Mouse (Mus musculus): Measurements from ENCODE around the gene Zfp874a. TPM values are rescaled to one million over a fixed set of nuclear protein-coding genes. Genes with fewer than 3 reads are reported as not detected.
A peak's percentile ranks its signal among the peaks of the same experiment; 100 is the strongest.
"Not testable (repeated sequence)": the region's sequence is repeated elsewhere in the genome, so short reads cannot be mapped to it uniquely, and the experiment has no call there.

Zfp874a gene
- polyA plus RNA-seq, 2 experiments, result 2.7 to 5.3 TPM

DNA sequence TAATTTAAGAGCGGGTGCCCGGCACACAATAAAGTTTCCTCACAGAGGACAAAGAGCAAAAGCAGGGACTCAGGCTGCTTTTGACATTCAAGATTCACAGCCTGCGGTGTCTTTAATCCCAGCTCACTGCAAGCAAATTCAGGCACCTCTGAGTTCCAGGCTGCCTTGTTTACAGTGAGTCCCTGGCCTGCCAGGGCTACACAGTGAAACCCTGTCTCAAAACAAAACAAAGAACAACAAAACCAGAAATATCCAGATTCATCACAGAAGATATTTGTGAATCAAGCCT, 541 bp upstream of the Zfp874a start:
- peak overlapping the region; percentile 71 to 88; a peak in 3 of 4 replicates for H3K4me3 ChIP-seq (ENCODE audit: insufficient read depth in 1 of 2, low read depth in 2 of 2, low read length in 2 of 2)

DNA sequence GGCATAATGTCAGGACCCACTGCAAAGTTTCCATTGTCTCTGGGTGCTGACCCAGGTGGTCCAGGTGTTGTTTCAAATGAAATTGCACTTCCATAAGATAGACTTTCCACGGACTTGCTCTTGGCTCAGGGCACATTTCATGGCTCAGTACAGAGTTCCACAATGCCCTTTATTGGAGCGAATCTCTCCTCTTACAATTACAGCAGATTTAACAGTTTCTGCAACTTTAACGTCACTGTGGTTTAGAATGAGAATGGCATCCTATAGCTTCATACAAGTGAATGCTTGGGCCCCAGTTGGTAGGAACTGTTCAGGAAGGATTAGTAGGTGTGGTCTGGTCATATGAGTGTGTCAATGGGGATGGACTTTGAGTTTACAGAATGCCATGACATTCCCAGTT, 14.3 kb downstream of the Zfp874a start:
- H3K27ac ChIP-seq; ATAC-seq (ENCODE audit: insufficient read depth); H3K4me2 ChIP-seq (ENCODE audit: low read depth); H3K9me3 ChIP-seq (ENCODE audit: control insufficient read depth, low read length); H3K4me3 ChIP-seq (ENCODE audit: insufficient read depth in 1 of 2, low read depth in 2 of 2, low read length in 2 of 2); H3K9ac ChIP-seq (replicated peaks); DNase-seq (ENCODE audit: low read depth in 3 of 3, low spot score in 3 of 3); H3K27me3 ChIP-seq (ENCODE audit: control insufficient read depth, insufficient read depth, low read length); H3K36me3 ChIP-seq (replicated peaks; ENCODE audit: control insufficient read depth, insufficient read depth, low read depth); H3K4me1 ChIP-seq (replicated peaks; ENCODE audit: control insufficient read depth in 2 of 2, insufficient read depth in 2 of 2, low read length in 1 of 2): not testable (repeated sequence)
- WGBS (ENCODE audit: insufficient replicate concordance), result 80% methylated on average over 1 of the region's 3 CpGs

More for the DNA sequence above, 541 bp upstream of the Zfp874a start:
- Histone ChIP-seq H3K36me3 (replicated peaks; ENCODE audit: control insufficient read depth, insufficient read depth, low read depth) (no peaks in the 10 kb centered on the region), H3K27ac (no peak overlapping the region; the same call in 1 of the 2 replicates), H3K9ac (replicated peaks) (peak overlapping the region; percentile 81; the same call in 1 of the 2 replicates), H3K27me3 (ENCODE audit: control insufficient read depth, insufficient read depth, low read length) (no peaks in the 10 kb centered on the region), H3K9me3 (ENCODE audit: control insufficient read depth, low read length) (no peaks in the 10 kb centered on the region), H3K4me1 (replicated peaks; ENCODE audit: control insufficient read depth in 2 of 2, insufficient read depth in 2 of 2, low read length in 1 of 2) (peaks cover 0 to 5% of the 10 kb centered on the region in 2 experiments; a peak in 1 of 4 replicates), H3K4me2 (ENCODE audit: low read depth) (peak overlapping the region; percentile 78)
- ATAC-seq (ENCODE audit: insufficient read depth) (no peak; the same call in 1 of the 2 replicates), DNase-seq (ENCODE audit: low read depth in 3 of 3, low spot score in 3 of 3) (no peak)
- no peak for TF ChIP-seq EP300 (IDR thresholded peaks at IDR 0.05; ENCODE audit: low read depth)
- no peak for TF ChIP-seq CTCF (IDR thresholded peaks at IDR 0.05; ENCODE audit: low read depth)
- 18% methylated on average over 3 of the region's 3 CpGs for WGBS (ENCODE audit: insufficient replicate concordance)

DNA sequence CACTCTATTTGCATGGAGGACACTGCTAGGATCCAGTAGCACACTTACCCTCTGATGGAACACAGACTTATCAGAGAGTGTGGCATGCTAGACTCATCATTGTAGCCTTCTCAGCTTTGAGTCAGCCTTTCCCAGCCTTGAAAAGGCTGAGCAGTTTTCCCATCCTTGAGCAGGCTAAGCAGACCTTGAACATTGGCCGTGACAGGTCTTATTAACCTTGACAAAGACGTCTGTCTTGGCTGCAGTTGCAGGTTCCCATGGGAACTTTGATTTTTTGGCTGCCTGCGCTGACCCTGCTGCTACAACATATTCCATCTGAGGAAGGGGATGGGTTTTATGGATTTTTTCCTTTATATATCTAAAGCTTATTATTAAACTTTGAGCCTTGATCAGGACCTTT, 23.3 kb downstream of the Zfp874a start:
- no peaks in the 10 kb centered on the region for H3K9me3 ChIP-seq (ENCODE audit: control insufficient read depth, low read length)
- TF ChIP-seq CTCF (IDR thresholded peaks at IDR 0.05; ENCODE audit: low read depth) (no peak), EP300 (IDR thresholded peaks at IDR 0.05; ENCODE audit: low read depth) (no peak)

DNA sequence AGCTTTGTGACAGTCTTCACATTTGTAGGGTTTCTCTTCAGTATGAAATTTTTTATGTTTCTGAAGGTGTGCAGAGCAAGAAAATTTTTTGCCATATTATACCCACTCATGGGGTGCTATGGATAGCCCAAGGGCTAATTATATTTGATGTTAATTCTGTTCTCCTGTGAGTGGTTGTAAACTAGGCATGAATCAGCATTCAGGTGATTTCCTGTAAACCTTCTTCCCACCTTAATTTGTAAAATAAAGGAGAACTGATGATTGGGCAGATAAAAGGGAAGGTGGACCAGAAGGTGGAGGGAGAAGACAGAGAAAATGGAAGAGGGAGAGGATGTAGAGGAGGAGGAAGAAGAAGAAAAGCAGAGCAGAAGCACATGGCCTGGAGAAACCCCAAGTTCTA, 25.7 kb downstream of the Zfp874a start:
- not testable (repeated sequence) for H3K27me3 ChIP-seq (ENCODE audit: control insufficient read depth, insufficient read depth, low read length); ATAC-seq (ENCODE audit: insufficient read depth); H3K9ac ChIP-seq (replicated peaks); H3K4me3 ChIP-seq (ENCODE audit: insufficient read depth in 1 of 2, low read depth in 2 of 2, low read length in 2 of 2); H3K36me3 ChIP-seq (replicated peaks; ENCODE audit: control insufficient read depth, insufficient read depth, low read depth); H3K4me2 ChIP-seq (ENCODE audit: low read depth); H3K4me1 ChIP-seq (replicated peaks; ENCODE audit: control insufficient read depth in 2 of 2, insufficient read depth in 2 of 2, low read length in 1 of 2); DNase-seq (ENCODE audit: low read depth in 3 of 3, low spot score in 3 of 3); H3K27ac ChIP-seq; H3K9me3 ChIP-seq (ENCODE audit: control insufficient read depth, low read length)

More for the DNA sequence above, 23.3 kb downstream of the Zfp874a start:
- Histone ChIP-seq H3K4me3 (ENCODE audit: insufficient read depth in 1 of 2, low read depth in 2 of 2, low read length in 2 of 2) (no peak overlapping the region), H3K4me2 (ENCODE audit: low read depth) (no peak overlapping the region), H3K27me3 (ENCODE audit: control insufficient read depth, insufficient read depth, low read length) (no peaks in the 10 kb centered on the region), H3K36me3 (replicated peaks; ENCODE audit: control insufficient read depth, insufficient read depth, low read depth) (no peaks in the 10 kb centered on the region), H3K4me1 (replicated peaks; ENCODE audit: control insufficient read depth in 2 of 2, insufficient read depth in 2 of 2, low read length in 1 of 2) (no peaks in the 10 kb centered on the region), H3K27ac (no peak overlapping the region), H3K9ac (replicated peaks) (no peak overlapping the region)
- WGBS (ENCODE audit: insufficient replicate concordance), result 52% methylated on average over 3 of the region's 3 CpGs
- ATAC-seq (ENCODE audit: insufficient read depth), result no peak
- no peak for DNase-seq (ENCODE audit: low read depth in 3 of 3, low spot score in 3 of 3)

DNA sequence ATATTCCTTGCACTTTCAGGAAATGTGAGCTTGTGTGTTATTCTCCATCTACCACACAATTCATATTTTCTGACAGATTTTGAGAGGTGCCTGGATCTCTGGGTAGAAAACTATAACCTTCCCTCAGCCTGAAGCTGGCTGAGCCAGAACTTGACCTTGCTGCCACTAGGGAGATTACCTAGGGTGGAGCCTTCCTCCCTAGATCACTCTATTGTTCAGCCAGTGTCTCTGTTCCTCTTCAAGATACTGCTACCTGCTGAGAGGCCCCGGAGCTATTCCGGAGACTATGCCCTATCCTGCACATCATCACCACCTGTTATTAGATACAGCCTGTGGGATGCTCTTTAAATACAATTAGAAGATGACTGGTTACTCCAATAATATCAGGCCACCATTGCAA, 28.9 kb downstream of the Zfp874a start:
- not testable (repeated sequence) for H3K27ac ChIP-seq; DNase-seq (ENCODE audit: low read depth in 3 of 3, low spot score in 3 of 3); H3K27me3 ChIP-seq (ENCODE audit: control insufficient read depth, insufficient read depth, low read length); H3K36me3 ChIP-seq (replicated peaks; ENCODE audit: control insufficient read depth, insufficient read depth, low read depth); H3K4me2 ChIP-seq (ENCODE audit: low read depth); H3K9me3 ChIP-seq (ENCODE audit: control insufficient read depth, low read length); ATAC-seq (ENCODE audit: insufficient read depth); H3K4me3 ChIP-seq (ENCODE audit: insufficient read depth in 1 of 2, low read depth in 2 of 2, low read length in 2 of 2); H3K4me1 ChIP-seq (replicated peaks; ENCODE audit: control insufficient read depth in 2 of 2, insufficient read depth in 2 of 2, low read length in 1 of 2); H3K9ac ChIP-seq (replicated peaks)
- 74% methylated on average over 2 of the region's 2 CpGs for WGBS (ENCODE audit: insufficient replicate concordance)
